Mouse (Mus musculus) thymus, postnatal 0 days (tissue): ENCODE data around the gene Psmb1. TPM values are rescaled to one million over a fixed set of nuclear protein-coding genes. Genes with fewer than 3 reads are reported as not detected.
"Not testable (repeated sequence)": the region's sequence is repeated elsewhere in the genome, so short reads cannot be mapped to it uniquely, and the experiment has no call there.

Source experiments
- DNase-seq: peaks from one replicate; pipeline ENCODE4 v3.0.0-alpha.2; 2015; ENCODE audit warnings: low spot score
- polyA plus RNA-seq: library from polyadenylated mRNA; unstranded; fragments of >200 nt; fragmentation: Nextera tagmentation; extraction: Ambion mirVana; gene quantifications from 2 replicates; pipeline ENCODE4 v1.2.1, GENCODE M21; 2015

Psmb1 gene
- polyA plus RNA-seq, 1 experiment from 2014 or later, result 334 TPM

DNA sequence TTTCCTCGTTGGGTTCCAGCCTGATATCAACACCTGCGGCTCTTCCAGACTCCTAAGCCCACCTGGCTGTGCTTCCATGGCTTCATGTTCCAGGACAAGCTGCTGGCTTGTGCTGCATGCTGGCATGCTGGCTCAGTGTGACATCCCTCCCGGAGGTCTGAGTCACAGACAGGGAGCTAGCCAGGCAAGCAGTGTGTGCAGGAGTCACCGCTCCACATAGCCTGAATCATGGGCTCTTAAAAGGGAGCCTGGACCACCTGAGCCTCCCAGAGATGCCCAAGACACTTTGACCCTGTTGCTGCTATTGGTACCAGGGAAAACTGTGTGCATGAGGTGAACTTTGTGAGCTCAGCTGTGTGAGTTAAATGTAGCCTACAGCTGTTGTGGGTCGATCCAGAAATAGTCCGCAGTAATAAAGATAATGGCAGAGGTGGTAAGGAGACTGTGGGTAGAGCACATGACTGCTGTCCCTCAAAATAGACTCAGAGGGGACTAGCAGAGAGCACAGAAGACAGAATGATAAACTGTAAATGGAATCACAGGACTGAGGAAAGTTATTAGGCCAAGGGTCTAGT, 37.5 kb downstream of the Psmb1 start:
- DNase-seq, result no peak

DNA sequence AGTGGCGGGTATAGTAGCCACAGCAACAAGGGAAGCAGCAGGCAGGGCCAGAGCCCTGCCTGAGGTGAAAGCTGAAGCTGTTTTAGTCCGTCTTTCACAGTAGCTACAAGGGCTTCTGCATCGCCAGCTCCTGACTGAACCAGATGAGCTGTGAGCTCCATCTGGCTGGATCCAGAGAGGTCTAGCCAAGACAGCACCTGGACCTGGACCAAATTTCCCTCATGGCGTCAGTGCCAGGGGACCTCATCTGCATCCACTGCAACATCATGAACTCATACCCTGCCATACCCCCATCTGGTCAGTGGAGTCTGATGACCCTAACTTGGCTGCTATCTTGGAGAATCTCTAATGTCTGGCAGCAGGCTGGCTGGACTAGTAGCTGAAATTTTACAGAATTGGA, 39.8 kb downstream of the Psmb1 start:
- no peak for DNase-seq

DNA sequence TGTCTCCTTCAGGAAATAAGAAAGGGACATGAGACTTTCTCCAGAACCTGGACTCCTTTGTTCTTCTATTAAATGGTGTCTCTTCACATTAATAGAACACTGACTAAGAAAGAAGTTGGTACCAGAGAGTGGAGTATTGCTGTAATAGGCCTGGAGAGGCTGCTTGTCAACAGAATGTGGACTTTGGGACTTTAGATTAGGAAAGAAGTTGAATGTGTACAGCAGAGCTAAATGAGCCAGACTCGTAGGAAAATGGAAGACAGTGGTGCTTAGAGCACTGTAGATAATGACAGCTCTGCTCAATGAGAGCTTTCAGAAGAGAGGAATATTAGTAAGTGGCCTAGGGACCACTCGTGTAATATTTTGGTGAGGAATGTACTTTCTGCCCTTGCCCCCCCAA, 43.0 kb downstream of the Psmb1 start:
- DNase-seq, result no peak

GRCm38 (mm10) chr17:15455203-15455602, 44.3 kb downstream of the Psmb1 start:
- DNase-seq, result no peak

- DNase-seq, result no peak
These were observed 49.9 kb downstream of the Psmb1 start for GRCm38 (mm10) chr17:15449606-15450005.

- DNase-seq, result not testable (repeated sequence)
These were observed 50.4 kb downstream of the Psmb1 start for GRCm38 (mm10) chr17:15449144-15449543.

DNA sequence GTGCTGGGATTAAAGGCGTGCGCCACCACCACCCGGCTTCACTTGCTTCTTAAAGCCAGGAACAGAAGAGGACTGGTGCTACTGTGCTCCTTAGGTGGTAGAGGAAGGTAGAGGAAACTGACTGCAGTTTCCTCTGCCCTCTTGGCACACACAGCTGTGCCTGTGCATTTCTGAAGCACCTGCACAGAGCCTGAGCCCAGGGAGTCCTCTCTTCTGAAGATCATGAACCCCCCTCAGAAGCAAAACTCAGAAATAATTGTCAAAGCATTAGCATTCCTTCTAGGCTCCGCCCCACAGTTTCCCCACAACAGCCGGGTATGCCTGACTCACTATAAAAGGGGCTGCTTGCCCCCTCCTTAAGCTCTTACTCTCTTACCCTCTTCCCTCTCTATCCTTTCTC, 51.7 kb downstream of the Psmb1 start:
- DNase-seq, result peak; percentile 76

DNA sequence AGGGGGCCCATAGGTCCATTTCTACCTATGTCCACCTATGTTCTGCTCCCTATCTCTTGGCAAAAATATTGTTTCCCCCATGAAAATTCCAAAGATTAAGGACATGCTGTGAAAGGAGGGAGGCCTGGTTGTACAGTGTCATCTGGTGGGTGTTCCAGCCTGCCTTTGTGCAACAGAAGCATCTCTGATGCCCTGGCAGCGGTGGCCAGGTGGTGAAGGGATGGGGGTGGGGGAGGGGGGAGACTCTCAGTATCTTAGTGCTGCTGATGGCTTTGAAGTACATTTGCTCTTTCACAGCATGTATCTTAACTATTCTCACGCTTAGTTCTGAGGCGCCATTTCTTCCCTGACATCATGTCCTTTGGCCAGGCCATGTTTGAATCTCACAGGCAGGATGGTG, 54.1 kb downstream of the Psmb1 start:
- peak; percentile 52 for DNase-seq

DNA sequence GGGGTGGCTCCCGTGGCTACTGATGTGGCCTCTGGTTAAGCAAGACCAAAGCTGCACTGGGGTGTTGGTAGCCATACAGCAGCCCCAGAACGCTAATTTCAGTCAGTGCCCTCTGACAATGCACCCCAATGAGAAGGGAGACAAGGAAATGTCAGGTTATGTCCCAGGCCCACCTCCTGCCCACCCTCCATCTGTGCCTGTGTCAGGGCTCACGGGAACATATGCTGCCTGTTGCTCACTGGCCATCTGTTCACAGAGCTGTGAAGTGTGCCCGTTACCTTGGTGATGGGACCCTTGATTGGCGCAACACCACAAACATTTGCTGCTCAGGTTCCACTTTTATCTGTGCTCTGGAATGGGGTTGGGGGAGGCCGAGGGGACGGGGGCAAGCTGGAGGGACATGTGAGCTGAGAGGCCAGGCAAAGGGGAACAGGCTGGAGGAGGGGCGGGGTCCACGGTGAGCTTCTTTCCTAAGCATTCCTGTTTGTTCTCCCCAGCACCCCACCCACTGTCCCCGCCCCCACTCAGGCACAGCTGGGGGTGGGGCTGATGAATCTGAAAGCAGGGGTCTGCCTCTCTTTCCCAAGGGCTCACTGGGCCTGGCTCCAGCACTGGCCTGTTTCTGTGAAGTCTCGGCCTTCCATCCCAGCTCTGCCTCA, 59.0 kb downstream of the Psmb1 start:
- DNase-seq, result no peak

- no peak for DNase-seq
These were observed 59.5 kb downstream of the Psmb1 start for GRCm38 (mm10) chr17:15440067-15440462.

GRCm38 (mm10) chr17:15434748-15435147, 64.8 kb downstream of the Psmb1 start:
- no peak for DNase-seq

DNA sequence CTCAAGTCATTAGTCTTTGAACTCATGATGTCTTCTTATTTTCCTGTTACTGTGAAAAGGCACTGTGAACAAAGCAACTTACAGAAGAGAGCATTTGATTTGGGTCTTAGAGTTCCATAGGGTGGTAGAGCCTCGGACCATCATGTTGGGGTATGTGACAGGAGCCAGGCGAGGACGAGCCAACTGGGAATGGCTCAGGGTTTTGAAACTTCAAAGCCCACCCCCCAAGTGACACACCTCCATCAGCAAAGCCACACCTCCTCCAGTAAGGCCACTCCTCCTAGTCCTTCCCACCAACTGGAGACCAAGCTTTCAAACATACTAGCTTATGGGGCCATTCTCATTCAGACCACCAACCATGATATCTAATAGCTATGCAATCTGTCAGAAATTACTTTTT, 67.5 kb downstream of the Psmb1 start:
- no peak for DNase-seq

DNA sequence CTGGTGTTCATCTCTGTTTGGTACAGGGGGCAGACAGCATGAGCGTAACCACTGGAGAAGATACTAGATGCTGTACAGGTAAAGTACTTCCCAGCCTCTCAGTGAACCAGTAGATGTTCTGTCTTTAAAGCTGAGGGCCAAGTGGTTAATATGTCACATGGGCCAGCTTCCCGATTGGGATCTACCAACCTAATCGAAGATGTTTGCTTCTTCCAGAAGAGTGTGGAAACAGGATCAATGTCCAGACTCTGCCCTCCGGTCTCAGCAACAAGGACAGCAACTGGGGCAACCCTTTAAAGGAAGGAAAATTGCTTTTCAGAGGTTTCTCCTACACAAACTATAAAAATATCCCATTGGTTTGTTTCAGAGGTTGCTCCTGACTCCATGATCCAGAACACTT, 68.0 kb downstream of the Psmb1 start:
- no peak for DNase-seq

- peak; percentile 60 for DNase-seq
These were observed 68.5 kb downstream of the Psmb1 start for GRCm38 (mm10) chr17:15431021-15431514.

GRCm38 (mm10) chr17:15429937-15430336, 69.6 kb downstream of the Psmb1 start:
- no peak for DNase-seq

DNA sequence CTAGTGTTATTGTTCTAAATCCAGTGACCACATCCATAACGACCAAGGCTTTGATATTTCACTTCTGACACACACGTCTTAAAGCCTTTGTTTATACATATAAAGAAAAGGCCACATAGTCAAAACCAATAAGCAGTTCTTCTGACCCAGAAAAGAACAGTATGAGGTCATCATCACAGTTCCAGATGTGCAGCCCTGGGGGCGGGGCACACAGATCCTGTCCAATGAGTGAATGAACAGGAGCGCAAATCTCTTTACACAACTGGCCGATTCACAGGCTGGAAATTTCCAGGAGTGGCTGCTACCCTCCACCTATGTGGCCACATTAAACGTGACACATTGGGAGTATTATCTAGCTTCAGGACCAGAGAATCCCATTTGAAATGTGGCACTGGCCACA, 70.1 kb downstream of the Psmb1 start:
- DNase-seq, result no peak

DNA sequence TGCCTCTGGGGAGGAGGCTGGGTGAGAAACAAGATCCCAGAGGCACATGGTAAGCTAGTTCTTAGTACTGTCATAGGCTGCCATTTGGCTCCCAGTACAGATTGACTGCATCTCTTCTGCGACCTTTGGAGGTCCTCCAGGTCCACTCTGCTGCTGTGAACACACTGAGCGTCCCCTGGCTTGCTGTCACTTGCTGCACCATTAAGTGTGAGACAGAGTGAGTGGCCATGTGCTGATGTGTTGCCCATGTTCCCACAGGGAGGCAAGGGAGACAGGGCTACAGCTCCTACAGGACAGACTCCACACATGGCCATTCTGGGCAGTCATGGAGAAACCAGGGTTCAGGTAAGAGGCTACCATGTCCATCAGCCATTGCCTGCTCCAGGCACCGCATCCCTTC, 73.6 kb downstream of the Psmb1 start:
- DNase-seq, result no peak

Other genes starting within 250 kb of the Psmb1 start
- 4.2 and 4.7 TPM in 2 replicates for gene Dll1, start 122.9 kb downstream of the Psmb1 start, polyA plus RNA-seq
- gene Fam120b, start 103.5 kb downstream of the Psmb1 start, polyA plus RNA-seq, result 16.2 and 17.2 TPM in 2 replicates
- 49.9 and 51.9 TPM in 2 replicates for gene Tbp, start 137 bp upstream of the Psmb1 start, polyA plus RNA-seq
- 82.9 and 94.9 TPM in 2 replicates for gene Pdcd2, start 27.6 kb upstream of the Psmb1 start, polyA plus RNA-seq
- 1.5 and 2.4 TPM in 2 replicates for gene Prdm9, start 64.6 kb upstream of the Psmb1 start, polyA plus RNA-seq
- gene Chd1, start 205.2 kb upstream of the Psmb1 start, polyA plus RNA-seq, result 52.3 and 69.7 TPM in 2 replicates